Mouse (Mus musculus): ENCODE results near the gene Hsd11b2.
"Not testable (repeated sequence)": the region's sequence is repeated elsewhere in the genome, so short reads cannot be mapped to it uniquely, and the experiment has no call there.

Gene Hsd11b2

GRCm38 (mm10) chr8:105529271-105529670, 10.7 kb downstream of the Hsd11b2 start:
- peak; percentile 63 for DNase-seq

GRCm38 (mm10) chr8:105531774-105532173, 13.2 kb downstream of the Hsd11b2 start:
- peak; percentile 56 for DNase-seq

GRCm38 (mm10) chr8:105533439-105533838, 14.9 kb downstream of the Hsd11b2 start:
- DNase-seq: no peak

- peak; percentile 81 for DNase-seq
Measured at GRCm38 (mm10) chr8:105533892-105534329, 15.4 kb downstream of the Hsd11b2 start.

- no peak for DNase-seq
Measured at GRCm38 (mm10) chr8:105536546-105536945, 18.0 kb downstream of the Hsd11b2 start.

GRCm38 (mm10) chr8:105537011-105537677, 18.6 kb downstream of the Hsd11b2 start:
- no peak for DNase-seq

- no peak for DNase-seq
Measured at GRCm38 (mm10) chr8:105538940-105539339, 20.4 kb downstream of the Hsd11b2 start.

GRCm38 (mm10) chr8:105542032-105542656, 23.6 kb downstream of the Hsd11b2 start:
- DNase-seq: no peak

- DNase-seq: no peak
Measured at GRCm38 (mm10) chr8:105542808-105543207, 24.3 kb downstream of the Hsd11b2 start.

GRCm38 (mm10) chr8:105543703-105544102, 25.1 kb downstream of the Hsd11b2 start:
- no peak for DNase-seq

- DNase-seq: peak; percentile 77
Measured at GRCm38 (mm10) chr8:105544544-105545205, 26.1 kb downstream of the Hsd11b2 start.

- DNase-seq: no peak
Measured at GRCm38 (mm10) chr8:105545249-105545648, 26.7 kb downstream of the Hsd11b2 start.

- DNase-seq: no peak
Measured at GRCm38 (mm10) chr8:105546384-105547350, 28.1 kb downstream of the Hsd11b2 start.

GRCm38 (mm10) chr8:105549506-105549905, 31.0 kb downstream of the Hsd11b2 start:
- DNase-seq: no peak

GRCm38 (mm10) chr8:105550083-105550482, 31.5 kb downstream of the Hsd11b2 start:
- no peak for DNase-seq

GRCm38 (mm10) chr8:105552032-105552431, 33.5 kb downstream of the Hsd11b2 start:
- no peak for DNase-seq

- no peak for DNase-seq
Measured at GRCm38 (mm10) chr8:105552824-105553223, 34.3 kb downstream of the Hsd11b2 start.

GRCm38 (mm10) chr8:105554087-105554486, 35.5 kb downstream of the Hsd11b2 start:
- peak; percentile 81 for DNase-seq

GRCm38 (mm10) chr8:105555230-105555629, 36.7 kb downstream of the Hsd11b2 start:
- DNase-seq: no peak

GRCm38 (mm10) chr8:105562863-105563262, 44.3 kb downstream of the Hsd11b2 start:
- DNase-seq: no peak

GRCm38 (mm10) chr8:105563871-105564270, 45.3 kb downstream of the Hsd11b2 start:
- DNase-seq: no peak

- DNase-seq: not testable (repeated sequence)
Measured at GRCm38 (mm10) chr8:105564573-105565229, 46.1 kb downstream of the Hsd11b2 start.

Measured in kidney, postnatal 14 days (tissue).